Mouse (Mus musculus): Measurements from ENCODE around the gene Caap1.

Gene Caap1

DNA sequence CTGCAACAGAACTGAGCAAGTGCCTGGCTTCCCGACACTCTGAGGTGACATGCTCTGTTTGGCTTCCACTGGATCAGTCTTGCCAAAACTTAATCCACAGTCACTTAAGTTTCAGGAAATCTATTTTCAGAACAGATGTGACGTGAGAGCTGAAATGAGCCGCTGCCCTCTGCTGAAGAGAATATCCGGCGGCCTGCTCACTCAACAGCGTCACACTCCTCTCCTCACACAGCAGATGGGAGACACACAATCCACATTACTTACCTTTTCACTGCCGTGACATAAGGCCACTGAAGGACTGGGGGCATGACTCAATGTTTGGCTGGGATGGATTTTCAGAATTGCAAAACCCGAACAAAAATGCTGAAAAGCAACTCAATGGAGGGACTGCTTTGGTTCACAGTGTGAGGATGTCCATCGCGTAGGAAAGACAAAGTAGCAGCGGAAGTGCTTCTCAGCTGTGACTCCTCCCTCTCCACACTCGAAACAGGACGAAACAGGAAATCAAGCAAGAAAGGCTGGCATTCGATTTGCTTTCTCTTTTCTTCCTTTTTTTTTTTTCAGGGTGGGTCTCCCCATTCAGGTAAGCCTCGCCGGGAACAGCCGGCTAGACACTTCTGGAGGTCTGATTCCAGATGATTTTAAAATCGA is 79.7 kb downstream of the Caap1 start:
- DNase-seq: no peak

DNA sequence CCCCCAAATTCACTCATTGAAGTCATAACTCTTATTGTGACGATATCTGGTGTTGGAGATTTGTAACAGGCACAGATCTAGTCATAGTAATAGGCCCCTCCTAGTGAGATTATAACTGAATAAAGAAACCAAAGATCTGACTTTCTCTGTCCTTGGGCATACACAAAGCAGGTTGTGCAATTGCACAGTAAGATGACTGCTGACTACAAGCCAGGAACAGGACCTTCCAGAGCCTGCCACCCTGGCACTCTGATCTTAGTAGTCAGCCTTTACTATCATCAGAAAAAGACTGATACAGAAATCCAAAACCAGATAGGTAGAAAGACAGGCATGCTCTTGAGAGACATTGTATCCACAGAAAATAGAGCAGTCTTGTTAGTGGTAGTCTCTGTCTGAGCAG is 83.3 kb downstream of the Caap1 start:
- no peak for DNase-seq

DNA sequence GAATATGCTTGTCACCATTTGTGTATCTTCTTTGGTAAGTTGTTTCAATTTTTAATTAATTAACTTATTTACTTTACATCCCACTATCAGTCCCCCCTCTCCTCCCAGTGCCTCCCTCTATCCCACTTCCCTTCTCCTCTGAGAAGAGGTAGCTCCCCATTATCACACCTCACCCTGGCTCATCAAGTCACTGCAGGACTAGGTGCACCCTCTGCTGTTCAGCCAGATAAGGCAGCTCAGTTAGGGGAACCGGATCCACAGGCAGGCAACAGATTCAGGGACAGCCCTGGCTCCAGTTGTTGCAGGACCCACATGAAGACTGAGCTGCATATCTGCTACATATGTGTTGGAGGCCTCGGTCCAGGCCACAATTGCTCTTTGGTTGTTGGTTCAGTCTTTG is 97.2 kb downstream of the Caap1 start:
- no peak for DNase-seq

DNA sequence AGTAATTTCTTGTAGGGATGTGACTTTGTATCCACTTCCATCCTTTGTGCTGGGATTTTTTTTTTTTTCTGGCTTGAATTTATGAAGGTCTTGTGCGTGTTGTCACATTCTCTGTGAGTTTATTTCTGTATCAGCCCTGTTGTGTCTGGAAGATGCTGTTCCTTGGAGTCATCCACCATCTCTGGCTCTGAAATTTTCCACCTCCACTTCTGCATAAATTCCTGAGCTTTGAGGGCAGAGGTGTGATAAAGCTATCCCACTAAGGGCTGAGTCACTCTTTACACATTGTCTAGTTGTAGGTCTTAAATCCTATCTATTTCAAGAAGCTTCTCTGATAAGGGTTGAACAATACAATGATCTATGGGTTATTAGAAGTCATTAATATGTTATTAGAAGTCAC is 101.7 kb downstream of the Caap1 start:
- no peak for DNase-seq
